ENCODE assay signal across 10 mouse cellular contexts in genomic region chr5:122274785-122275184, GRCm38 (mm10). TPM values are rescaled to one million over a fixed set of nuclear protein-coding genes. Genes with fewer than 3 reads are reported as not detected.
DNase-seq lines count a peak whose midpoint lies in the region; ATAC-seq and TF ChIP-seq lines count a peak whose summit lies in the region.
"Had no signal": no experiment of that assay in that cellular context is flagged by ENCODE, and none has a peak within 500 bp of the region (broad histone marks: within the 10 kb centered on the region; RNA-seq: fewer than 3 reads in every experiment).

No protein-coding gene starts in this region.

- H3K4me2 ChIP-seq in liver, embryonic 14.5 days (ENCODE audit: low read depth): no peak overlapping the region; the same call in 1 of the 2 replicates
- H3K4me2 ChIP-seq in stomach, embryonic 15.5 days: no peak overlapping the region
- H3K4me2 ChIP-seq: neural tube, embryonic 13.5 days had no signal

- no peak overlapping the region for H3K27ac ChIP-seq in liver, embryonic 14.5 days
- no peak overlapping the region for H3K27ac ChIP-seq in stomach, embryonic 15.5 days
- H3K27ac ChIP-seq: neural tube, embryonic 13.5 days had no signal

- no peaks in the 10 kb centered on the region for H3K27me3 ChIP-seq in liver, embryonic 14.5 days (ENCODE audit: control insufficient read depth, insufficient read depth, low read length)
- no peaks in the 10 kb centered on the region for H3K27me3 ChIP-seq in stomach, embryonic 15.5 days (replicated peaks)
- H3K27me3 ChIP-seq: neural tube, embryonic 13.5 days; Patski had no signal

- peak; percentile 22 to 59 for DNase-seq in heart, adult 18-20 months
- no peak for DNase-seq in heart, postnatal 4 days
- peak; percentile 76 for DNase-seq in brain, embryonic 14.5 days (ENCODE audit: low read depth)
- peak in 2 of 3 experiments; percentile 38 to 49 for DNase-seq in liver, embryonic 14.5 days (ENCODE audit: low read depth in 3 of 3, low spot score in 3 of 3)
- no peak for DNase-seq in right cerebral cortex, postnatal 4 days
- DNase-seq in cerebellum, postnatal 25 days: no peak
- no peak for DNase-seq in heart, adult 9 months (ENCODE audit: low spot score in 2 of 2)

- H3K36me3 ChIP-seq in liver, embryonic 14.5 days (replicated peaks; ENCODE audit: control insufficient read depth, insufficient read depth, low read depth): no peaks in the 10 kb centered on the region
- H3K36me3 ChIP-seq in stomach, embryonic 15.5 days: no peaks in the 10 kb centered on the region
- H3K36me3 ChIP-seq: neural tube, embryonic 13.5 days had no signal

- peaks cover 0 to 9% of the 10 kb centered on the region in 2 experiments; a peak in 2 of 4 replicates for H3K4me1 ChIP-seq in liver, embryonic 14.5 days (replicated peaks; ENCODE audit: control insufficient read depth in 2 of 2, insufficient read depth in 2 of 2, low read length in 1 of 2)
- H3K4me1 ChIP-seq in stomach, embryonic 15.5 days: 0 out of 2 replicates have a peak, but pooled peaks cover 2% of the 10 kb centered on the region
- H3K4me1 ChIP-seq: neural tube, embryonic 13.5 days had no signal

- no peaks in the 10 kb centered on the region for H3K9me3 ChIP-seq in liver, embryonic 14.5 days (ENCODE audit: control insufficient read depth, low read length)
- no peaks in the 10 kb centered on the region for H3K9me3 ChIP-seq in stomach, embryonic 15.5 days
- H3K9me3 ChIP-seq: neural tube, embryonic 13.5 days had no signal

- no peak overlapping the region for H3K9ac ChIP-seq in liver, embryonic 14.5 days (replicated peaks)
- no peak overlapping the region for H3K9ac ChIP-seq in stomach, embryonic 15.5 days
- H3K9ac ChIP-seq: neural tube, embryonic 13.5 days had no signal

- peak; percentile 50 for ATAC-seq in liver, embryonic 14.5 days (ENCODE audit: insufficient read depth)
- ATAC-seq in stomach, embryonic 15.5 days (ENCODE audit: insufficient read depth, low FRiP score, low read depth): peak; percentile 73
- ATAC-seq: Patski had no signal

- no peak for TF ChIP-seq EP300 in liver, embryonic 14.5 days (IDR thresholded peaks at IDR 0.05; ENCODE audit: low read depth)

- no peak overlapping the region for H3K4me3 ChIP-seq in liver, embryonic 14.5 days (ENCODE audit: insufficient read depth in 1 of 2, low read depth in 2 of 2, low read length in 2 of 2)
- no peak overlapping the region for H3K4me3 ChIP-seq in stomach, embryonic 15.5 days (replicated peaks)
- H3K4me3 ChIP-seq: neural tube, embryonic 13.5 days had no signal

- TF ChIP-seq CTCF in brain, embryonic 14.5 days (IDR thresholded peaks at IDR 0.05; ENCODE audit: borderline replicate concordance, extremely low read depth, insufficient read depth, insufficient read length): no peak
- no peak for TF ChIP-seq CTCF in liver, embryonic 14.5 days (IDR thresholded peaks at IDR 0.05; ENCODE audit: low read depth)

- no peak for TF ChIP-seq POLR2A in brain, embryonic 14.5 days (IDR thresholded peaks at IDR 0.05; ENCODE audit: borderline replicate concordance, extremely low read depth, insufficient read depth, insufficient read length, poor library complexity, severe bottlenecking)

- 14% methylated on average over 5 of the region's 5 CpGs for WGBS in liver, embryonic 14.5 days (ENCODE audit: insufficient replicate concordance)
- WGBS in stomach, embryonic 15.5 days: 28% methylated on average over 5 of the region's 5 CpGs

RNA-seq across cellular contexts. Expression of gene Pptc7, which starts 9.4 kb away (rescaled TPM):
- total RNA-seq in heart, adult 18-20 months (2021): 100 to 1,000 TPM; 112 to 135 TPM
- total RNA-seq in heart, postnatal 4 days (2021): 10 to 100 TPM; 44.0 to 47.2 TPM
- 11.8 and 13.4 TPM in 2 replicates for polyA plus RNA-seq in brain, embryonic 14.5 days (2012; rRNA removed)
- polyA plus RNA-seq in liver, embryonic 14.5 days (2012; rRNA removed): 3.5 and 3.6 TPM in 2 replicates
- 2.7 and 2.9 TPM in 2 replicates for polyA plus RNA-seq in liver, embryonic 14.5 days (2014; fragmentation: Nextera tagmentation; extraction: Ambion mirVana)
- 10.5 and 10.6 TPM in 2 replicates for polyA plus RNA-seq in stomach, embryonic 15.5 days (2015; fragmentation: Nextera tagmentation; extraction: Ambion mirVana)

RNA-seq across cellular contexts. Expression of gene Tctn1, which starts 10.5 kb away (rescaled TPM):
- total RNA-seq in heart, adult 18-20 months (2021): 1 to 10 TPM; 2.8 to 4.9 TPM
- total RNA-seq in heart, postnatal 4 days (2021): 1 to 10 TPM; 6.0 to 6.1 TPM
- polyA plus RNA-seq in brain, embryonic 14.5 days (2012; rRNA removed): 40.2 and 42.3 TPM in 2 replicates
- polyA plus RNA-seq in liver, embryonic 14.5 days (2012; rRNA removed): 1.7 and 2.0 TPM in 2 replicates
- polyA plus RNA-seq in liver, embryonic 14.5 days (2014; fragmentation: Nextera tagmentation; extraction: Ambion mirVana): 0.50 and 0.58 TPM in 2 replicates
- polyA plus RNA-seq in stomach, embryonic 15.5 days (2015; fragmentation: Nextera tagmentation; extraction: Ambion mirVana): 4.8 and 5.0 TPM in 2 replicates

Comparison
In these comparisons a context has a peak if more than half of its experiments do, and no peak if none do; other contexts are left out.
1. DNase-seq: peak in heart, adult 18-20 months (2 of 2), brain, embryonic 14.5 days (single experiment) and liver, embryonic 14.5 days (2 of 3); none in heart, postnatal 4 days (single experiment), right cerebral cortex, postnatal 4 days (single experiment), cerebellum, postnatal 25 days (0 of 2) and heart, adult 9 months (0 of 2).